In genomic region chr13:113729574-113729973, GRCm38 (mm10) we compare ENCODE assay signal across 24 mouse cellular contexts.
DNase-seq lines count a peak whose midpoint lies in the region; ATAC-seq lines count a peak whose summit lies in the region.
"Had no signal": no experiment of that assay in that cellular context is flagged by ENCODE, and none has a peak within 500 bp of the region (broad histone marks: within the 10 kb centered on the region; RNA-seq: fewer than 3 reads in every experiment).

No protein-coding gene starts in this region.

- no peaks in the 10 kb centered on the region for H3K4me1 ChIP-seq in heart, embryonic 11.5 days (ENCODE audit: control insufficient read depth, insufficient read depth, low read length)
- H3K4me1 ChIP-seq in midbrain, embryonic 11.5 days (ENCODE audit: control insufficient read depth, insufficient read depth, low read length): peaks cover 19% of the 10 kb centered on the region
- peaks cover 20% of the 10 kb centered on the region for H3K4me1 ChIP-seq in midbrain, embryonic 14.5 days (ENCODE audit: control insufficient read depth, insufficient read depth, low read length)
- 0 out of 2 replicates have a peak, but pooled peaks cover 3% of the 10 kb centered on the region for H3K4me1 ChIP-seq in kidney, embryonic 14.5 days (ENCODE audit: control insufficient read depth, insufficient read depth, low read length)

- no peaks in the 10 kb centered on the region for H3K9me3 ChIP-seq in heart, embryonic 11.5 days (replicated peaks; ENCODE audit: control insufficient read depth, low read length)
- no peaks in the 10 kb centered on the region for H3K9me3 ChIP-seq in midbrain, embryonic 11.5 days (ENCODE audit: control insufficient read depth, low read length)
- no peaks in the 10 kb centered on the region for H3K9me3 ChIP-seq in midbrain, embryonic 14.5 days (ENCODE audit: control insufficient read depth, low read length)
- H3K9me3 ChIP-seq in kidney, embryonic 14.5 days (ENCODE audit: control insufficient read depth, low read length): no peaks in the 10 kb centered on the region
- H3K9me3 ChIP-seq: embryonic facial prominence, embryonic 13.5 days; heart, embryonic 13.5 days; hindbrain, embryonic 15.5 days; limb, embryonic 12.5 days; midbrain, embryonic 10.5 days had no signal

- no peak overlapping the region for H3K9ac ChIP-seq in heart, embryonic 11.5 days (ENCODE audit: low read depth, low read length)
- H3K9ac ChIP-seq in midbrain, embryonic 11.5 days (ENCODE audit: low read length): no peak overlapping the region
- no peak overlapping the region for H3K9ac ChIP-seq in midbrain, embryonic 14.5 days (replicated peaks; ENCODE audit: low read length)
- H3K9ac ChIP-seq in kidney, embryonic 14.5 days (ENCODE audit: low read depth, low read length): no peak overlapping the region
- H3K9ac ChIP-seq: embryonic facial prominence, embryonic 13.5 days; heart, embryonic 13.5 days; hindbrain, embryonic 15.5 days; limb, embryonic 12.5 days; liver, postnatal 0 days had no signal

- H3K36me3 ChIP-seq in heart, embryonic 11.5 days (ENCODE audit: control insufficient read depth, insufficient read depth, low read length): no peaks in the 10 kb centered on the region
- no peaks in the 10 kb centered on the region for H3K36me3 ChIP-seq in midbrain, embryonic 11.5 days (ENCODE audit: control insufficient read depth, insufficient read depth, low read length)
- H3K36me3 ChIP-seq in midbrain, embryonic 14.5 days (ENCODE audit: control insufficient read depth, insufficient read depth, low read length): no peaks in the 10 kb centered on the region
- H3K36me3 ChIP-seq in kidney, embryonic 14.5 days (ENCODE audit: control insufficient read depth, insufficient read depth, low read length): no peaks in the 10 kb centered on the region
- H3K36me3 ChIP-seq: embryonic facial prominence, embryonic 13.5 days; heart, embryonic 13.5 days; hindbrain, embryonic 15.5 days; limb, embryonic 12.5 days; midbrain, embryonic 10.5 days had no signal

- peak; percentile 13 to 16 for DNase-seq in heart, adult 18-20 months
- peak; percentile 65 for DNase-seq in midbrain, embryonic 11.5 days (ENCODE audit: low spot score, missing footprints)
- DNase-seq in midbrain, embryonic 14.5 days: no peak
- DNase-seq in fibroblast of lung, adult 2 months (ENCODE audit: low read depth): peak; percentile 33
- DNase-seq in skeletal muscle tissue, adult 2 months (ENCODE audit: low read depth, low spot score): peak; percentile 32
- no peak for DNase-seq in layer of hippocampus, postnatal 14 days (ENCODE audit: low spot score in 2 of 2)
- DNase-seq: adrenal gland, postnatal 36 days; cerebellum, adult 11-12 months; cerebellum, postnatal 10 days; kidney, postnatal 25 days; liver, postnatal 0 days; spleen, adult 18-20 months; thymus, postnatal 14 days had no signal

- H3K27me3 ChIP-seq in heart, embryonic 11.5 days (ENCODE audit: control insufficient read depth, insufficient read depth, low read length): no peaks in the 10 kb centered on the region
- H3K27me3 ChIP-seq in midbrain, embryonic 11.5 days (ENCODE audit: control insufficient read depth, insufficient read depth, low read length): no peaks in the 10 kb centered on the region; the same call in 1 of the 2 replicates
- H3K27me3 ChIP-seq in midbrain, embryonic 14.5 days (ENCODE audit: control insufficient read depth, insufficient read depth, low read length): no peaks in the 10 kb centered on the region
- H3K27me3 ChIP-seq in kidney, embryonic 14.5 days (ENCODE audit: control insufficient read depth, insufficient read depth, low read length): no peaks in the 10 kb centered on the region
- H3K27me3 ChIP-seq: embryonic facial prominence, embryonic 13.5 days; heart, embryonic 13.5 days; hindbrain, embryonic 15.5 days; limb, embryonic 12.5 days had no signal

- no peak overlapping the region for H3K4me3 ChIP-seq in heart, embryonic 11.5 days (ENCODE audit: low read depth, low read length)
- H3K4me3 ChIP-seq in midbrain, embryonic 11.5 days (ENCODE audit: low read depth, low read length): no peak overlapping the region
- H3K4me3 ChIP-seq in midbrain, embryonic 14.5 days (replicated peaks; ENCODE audit: low read depth, low read length): no peak overlapping the region
- no peak overlapping the region for H3K4me3 ChIP-seq in kidney, embryonic 14.5 days (ENCODE audit: low read length)
- H3K4me3 ChIP-seq: embryonic facial prominence, embryonic 13.5 days; heart, embryonic 13.5 days; hindbrain, embryonic 15.5 days; limb, embryonic 12.5 days; midbrain, embryonic 10.5 days had no signal

- 74% methylated on average over 1 of the region's 1 CpGs for WGBS in heart, embryonic 11.5 days (ENCODE audit: insufficient replicate concordance)
- WGBS in midbrain, embryonic 11.5 days: 80% methylated on average over 1 of the region's 1 CpGs
- 92% methylated on average over 1 of the region's 1 CpGs for WGBS in midbrain, embryonic 14.5 days
- 86% methylated on average over 1 of the region's 1 CpGs for WGBS in kidney, embryonic 14.5 days

- no peak overlapping the region for H3K4me2 ChIP-seq in heart, embryonic 11.5 days
- H3K4me2 ChIP-seq in midbrain, embryonic 11.5 days: no peak overlapping the region
- no peak overlapping the region for H3K4me2 ChIP-seq in midbrain, embryonic 14.5 days (ENCODE audit: low read length)
- no peak overlapping the region for H3K4me2 ChIP-seq in kidney, embryonic 14.5 days (replicated peaks; ENCODE audit: low read depth, low read length)
- H3K4me2 ChIP-seq: embryonic facial prominence, embryonic 13.5 days; heart, embryonic 13.5 days; hindbrain, embryonic 15.5 days; limb, embryonic 12.5 days; liver, embryonic 11.5 days had no signal

- no peak for ATAC-seq in heart, embryonic 11.5 days (replicated peaks; ENCODE audit: insufficient number of reproducible peaks, low FRiP score, low TSS enrichment)
- ATAC-seq in midbrain, embryonic 11.5 days (ENCODE audit: low FRiP score): no peak
- ATAC-seq in midbrain, embryonic 14.5 days (ENCODE audit: low FRiP score, low TSS enrichment): no peak
- no peak for ATAC-seq in kidney, embryonic 14.5 days (ENCODE audit: low FRiP score, low TSS enrichment)
- ATAC-seq: forebrain, embryonic 14.5 days; liver, postnatal 0 days; lung, postnatal 0 days had no signal

- no peak overlapping the region for H3K27ac ChIP-seq in heart, embryonic 11.5 days (ENCODE audit: low read depth, low read length)
- no peak overlapping the region for H3K27ac ChIP-seq in midbrain, embryonic 11.5 days (ENCODE audit: low read depth, low read length)
- H3K27ac ChIP-seq in midbrain, embryonic 14.5 days (replicated peaks; ENCODE audit: low read depth, low read length): no peak overlapping the region
- no peak overlapping the region for H3K27ac ChIP-seq in kidney, embryonic 14.5 days (ENCODE audit: low read depth, low read length)
- H3K27ac ChIP-seq: embryonic facial prominence, embryonic 13.5 days; heart, embryonic 13.5 days; hindbrain, embryonic 15.5 days; limb, embryonic 12.5 days; macrophage; midbrain, embryonic 10.5 days had no signal

Comparison
In these comparisons a context has a peak if more than half of its experiments do, and no peak if none do; other contexts are left out.
1. DNase-seq: peak in heart, adult 18-20 months (2 of 2), midbrain, embryonic 11.5 days (single experiment), fibroblast of lung, adult 2 months (single experiment) and skeletal muscle tissue, adult 2 months (single experiment); none in midbrain, embryonic 14.5 days (single experiment) and layer of hippocampus, postnatal 14 days (0 of 2).